Mouse (Mus musculus) hindbrain, embryonic 14.5 days (tissue): ENCODE measurements around the gene Gas7. TPM values are rescaled to one million over a fixed set of nuclear protein-coding genes. Genes with fewer than 3 reads are reported as not detected.

ENCODE experiments used
- ATAC-seq: fragments of 200-750 bp; cut with Nextera tagmentation; 2 replicates; pipeline ENCODE4 v1.8.0; 2017; ENCODE audit warnings: moderate number of reproducible peaks, mild to moderate bottlenecking, moderate TSS enrichment, moderate library complexity; ENCODE audit not compliant: low FRiP score
- DNase-seq: peaks from one replicate; pipeline ENCODE4 v3.0.0-alpha.2; 2015; ENCODE audit warnings: low spot score
- H3K27ac ChIP-seq: fragments of 300-500 bp; sonication (generic); 2 replicates; pipeline ENCODE4 v1.5.1; 2014; ENCODE audit warnings: mild to moderate bottlenecking, moderate library complexity
- H3K27me3 ChIP-seq: fragments of 300-500 bp; sonication (generic); 2 replicates; pipeline ENCODE4 v1.6.1; 2014; ENCODE audit warnings: mild to moderate bottlenecking, low read length, mixed read lengths; ENCODE audit not compliant: control insufficient read depth, insufficient read depth
- H3K36me3 ChIP-seq: fragments of 300-500 bp; sonication (generic); replicated peaks from 2 replicates; pipeline ENCODE4 v1.6.1; 2014; ENCODE audit not compliant: control insufficient read depth, insufficient read depth
- H3K4me1 ChIP-seq: fragments of 300-500 bp; sonication (generic); replicated peaks from 2 replicates; pipeline ENCODE4 v1.6.1; 2014; ENCODE audit warnings: antibody characterized with exemption, low read length, mixed read lengths; ENCODE audit not compliant: control insufficient read depth, insufficient read depth
- H3K4me2 ChIP-seq: fragments of 300-500 bp; sonication (generic); replicated peaks from 2 replicates; pipeline ENCODE4 v1.6.1; 2014; ENCODE audit warnings: mild to moderate bottlenecking, moderate library complexity
- H3K4me3 ChIP-seq: fragments of 300-500 bp; sonication (generic); replicated peaks from 2 replicates; pipeline ENCODE4 v1.5.1; 2014; ENCODE audit warnings: mild to moderate bottlenecking, low read length
- H3K9ac ChIP-seq: fragments of 300-500 bp; sonication (generic); 2 replicates; pipeline ENCODE4 v1.6.1; 2014
- H3K9me3 ChIP-seq: fragments of 300-500 bp; sonication (generic); 2 replicates; pipeline ENCODE4 v1.6.1; 2016; ENCODE audit warnings: low read length; ENCODE audit not compliant: control insufficient read depth
- WGBS: fragments of 180-500 bp; shearing (Covaris S2); extraction: QIAGEN DNeasy Blood & Tissue Kit; methylation state at CpG from one replicate; pipeline ENCODE4 v1.1.7; 2014; 5-methylcytosine and 5-hydroxymethylcytosine counted together
- polyA plus RNA-seq: library from polyadenylated mRNA; unstranded; fragments of >200 nt; fragmentation: Nextera tagmentation; extraction: Ambion mirVana; gene quantifications from 2 replicates; pipeline ENCODE4 v1.2.1, GENCODE M21; 2014

The Gas7 gene
- polyA plus RNA-seq, 1 experiment from 2014 or later: 19.4 TPM

DNA sequence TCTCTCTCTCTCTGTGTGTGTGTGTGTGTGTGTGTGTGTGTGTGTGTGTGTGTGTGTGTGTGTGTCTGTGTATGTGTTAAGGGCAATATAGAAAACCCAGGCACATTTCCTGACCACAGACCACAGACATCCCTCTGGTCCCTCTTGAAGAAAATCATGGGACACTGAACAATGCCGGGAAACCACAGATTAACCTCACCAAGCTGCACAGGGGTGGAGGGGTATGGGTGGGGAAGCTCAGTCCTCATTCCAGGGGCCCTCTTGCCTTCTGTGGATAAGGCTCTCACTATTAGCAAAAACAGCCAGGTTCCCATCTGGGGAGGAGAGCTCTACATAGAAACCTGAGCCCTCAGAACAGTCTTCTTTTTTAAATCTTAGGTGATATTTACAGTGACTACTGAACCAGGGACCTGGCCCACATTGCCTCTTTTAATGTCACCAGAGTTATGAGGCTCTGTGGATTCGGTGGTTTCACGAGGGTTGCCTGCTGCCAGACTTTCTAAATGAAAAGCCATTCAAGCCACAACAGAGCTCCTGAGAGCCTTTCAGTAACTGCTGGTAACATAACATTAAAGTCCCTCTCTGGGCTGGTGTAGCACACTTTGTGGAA is 178.5 kb downstream of the Gas7 start:
- no peaks in the 10 kb centered on the region for H3K27me3 ChIP-seq
- H3K4me1 ChIP-seq: no peaks in the 10 kb centered on the region
- H3K4me3 ChIP-seq: no peak overlapping the region
- DNase-seq (no peak), ATAC-seq (no peak)
- H3K4me2 ChIP-seq: no peak overlapping the region
- H3K9me3 ChIP-seq: no peaks in the 10 kb centered on the region
- no peak overlapping the region for H3K9ac ChIP-seq
- 54% methylated on average over 3 of the region's 3 CpGs for WGBS
- H3K27ac ChIP-seq: no peak overlapping the region
- no peaks in the 10 kb centered on the region for H3K36me3 ChIP-seq

DNA sequence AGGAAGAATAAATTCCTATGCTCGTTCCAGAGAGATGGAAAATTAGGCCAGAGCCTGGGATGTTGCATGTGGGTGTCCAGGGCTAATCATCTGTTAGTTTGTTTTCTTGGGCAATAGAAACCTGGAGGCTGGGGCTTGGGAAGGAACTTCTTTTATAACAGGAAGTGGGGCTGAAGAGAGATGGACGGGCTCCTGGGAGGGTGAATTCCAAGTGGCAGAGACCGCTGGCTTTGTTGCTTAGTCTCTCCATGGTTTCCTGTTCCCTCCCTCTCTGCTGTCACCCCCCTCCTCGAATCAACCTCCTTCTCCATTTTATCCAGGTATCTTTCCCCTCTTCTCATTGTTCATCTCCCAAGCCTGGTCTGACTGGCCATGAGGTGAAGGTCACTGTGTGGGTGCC is 181.0 kb downstream of the Gas7 start:
- no peak overlapping the region for H3K4me3 ChIP-seq
- no peaks in the 10 kb centered on the region for H3K27me3 ChIP-seq
- no peaks in the 10 kb centered on the region for H3K36me3 ChIP-seq
- WGBS: 62% methylated on average over 4 of the region's 4 CpGs
- H3K27ac ChIP-seq: no peak overlapping the region
- H3K9me3 ChIP-seq: no peaks in the 10 kb centered on the region
- H3K4me1 ChIP-seq: no peaks in the 10 kb centered on the region
- H3K9ac ChIP-seq: no peak overlapping the region
- no peak for ATAC-seq
- no peak for DNase-seq
- no peak overlapping the region for H3K4me2 ChIP-seq

DNA sequence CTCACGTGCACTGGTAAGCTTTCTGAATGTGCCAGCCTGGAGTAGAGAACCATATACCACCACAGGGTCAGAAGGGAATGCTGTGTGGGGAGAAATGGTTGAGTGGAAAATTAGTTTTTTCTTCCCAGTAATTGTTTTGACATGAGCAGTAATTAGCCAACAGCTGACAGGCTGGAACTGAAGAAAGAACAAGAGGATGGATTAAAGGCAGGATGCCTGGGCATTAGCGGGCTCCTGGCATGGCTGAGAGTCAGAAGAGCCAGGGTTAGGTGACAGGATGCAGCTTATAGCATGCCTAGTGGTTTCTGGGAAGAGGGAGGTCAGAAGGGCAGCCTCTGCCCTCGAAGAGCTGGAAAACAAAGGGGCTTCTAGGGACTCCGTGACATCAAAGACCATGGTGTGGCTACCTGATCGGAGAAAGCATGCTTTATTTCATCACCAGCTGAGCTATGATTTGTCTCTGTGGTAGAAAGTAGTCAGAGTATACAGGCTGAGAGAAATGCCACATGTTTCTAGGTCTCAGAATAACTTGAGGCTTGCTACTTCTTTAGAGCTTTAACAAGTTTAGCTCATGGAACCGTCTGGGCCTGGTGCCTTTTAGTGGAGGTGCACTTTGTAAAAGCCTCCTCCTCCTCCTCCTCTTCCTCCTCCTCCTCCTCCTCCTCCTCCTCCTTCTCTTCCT is 181.8 kb downstream of the Gas7 start:
- ATAC-seq (no peak), DNase-seq (no peak)
- Histone ChIP-seq H3K27me3 (no peaks in the 10 kb centered on the region), H3K4me2 (no peak overlapping the region), H3K4me3 (no peak overlapping the region), H3K27ac (no peak overlapping the region), H3K4me1 (no peaks in the 10 kb centered on the region), H3K9me3 (no peaks in the 10 kb centered on the region), H3K9ac (no peak overlapping the region), H3K36me3 (no peaks in the 10 kb centered on the region)
- WGBS: 52% methylated on average over 6 of the region's 6 CpGs

GRCm38 (mm10) chr11:67638401-67638800 is 183.2 kb downstream of the Gas7 start:
- Histone ChIP-seq H3K4me1 (no peaks in the 10 kb centered on the region), H3K36me3 (no peaks in the 10 kb centered on the region), H3K27ac (no peak overlapping the region), H3K4me3 (no peak overlapping the region), H3K9ac (no peak overlapping the region), H3K4me2 (no peak overlapping the region), H3K9me3 (no peaks in the 10 kb centered on the region), H3K27me3 (no peaks in the 10 kb centered on the region)
- DNase-seq (peak; percentile 44), ATAC-seq (no peak)
- WGBS: 63% methylated on average over 3 of the region's 3 CpGs

DNA sequence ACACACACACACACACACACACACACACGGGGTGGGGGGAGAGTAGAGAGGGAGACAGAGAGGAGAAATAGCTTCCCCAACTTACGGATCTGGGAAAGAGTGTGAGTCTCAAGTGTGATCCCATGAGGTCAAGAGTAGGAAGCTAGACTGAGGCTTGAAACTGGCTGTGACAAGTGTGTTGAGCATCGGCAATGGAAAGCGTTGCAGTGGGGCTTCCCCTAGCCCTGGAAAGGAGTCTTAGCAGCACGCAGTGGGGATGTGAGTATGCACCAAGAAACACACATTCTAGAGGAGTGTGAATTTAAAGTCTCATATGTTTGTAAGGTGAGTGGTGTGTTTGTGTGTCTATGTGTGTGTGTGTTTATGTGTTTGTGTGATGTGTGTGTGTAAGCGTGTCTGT is 185.1 kb downstream of the Gas7 start:
- Histone ChIP-seq H3K9ac (no peak overlapping the region), H3K4me3 (no peak overlapping the region), H3K9me3 (no peaks in the 10 kb centered on the region), H3K36me3 (no peaks in the 10 kb centered on the region), H3K27me3 (no peaks in the 10 kb centered on the region), H3K4me1 (no peaks in the 10 kb centered on the region), H3K27ac (no peak overlapping the region), H3K4me2 (no peak overlapping the region)
- ATAC-seq (no peak), DNase-seq (no peak)
- WGBS: 87% methylated on average over 6 of the region's 6 CpGs

DNA sequence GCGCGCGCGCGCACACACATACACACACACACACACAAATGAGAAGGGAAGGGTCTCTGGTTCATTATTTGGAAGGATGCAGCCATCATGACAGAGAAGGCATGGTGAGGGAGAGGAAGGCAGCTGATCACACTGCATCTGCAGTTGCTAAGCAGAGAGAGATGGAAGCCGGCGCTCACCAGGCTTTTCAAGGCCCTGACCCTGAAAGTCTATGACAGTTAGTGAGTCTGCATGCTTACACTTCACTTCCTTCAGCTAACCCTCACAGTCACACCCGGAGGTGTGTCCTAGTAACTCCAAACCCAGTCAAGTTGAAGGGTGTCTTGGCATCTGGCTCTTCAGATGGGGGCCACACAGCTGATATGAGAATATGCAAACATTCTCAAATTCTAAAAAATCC is 187.2 kb downstream of the Gas7 start:
- H3K36me3 ChIP-seq: no peaks in the 10 kb centered on the region
- no peak for DNase-seq
- no peaks in the 10 kb centered on the region for H3K9me3 ChIP-seq
- no peaks in the 10 kb centered on the region for H3K27me3 ChIP-seq
- no peak for ATAC-seq
- no peak overlapping the region for H3K9ac ChIP-seq
- H3K4me2 ChIP-seq: no peak overlapping the region
- H3K27ac ChIP-seq: no peak overlapping the region
- 97% methylated on average over 8 of the region's 8 CpGs for WGBS
- 0 out of 2 replicates have a peak, but pooled peaks cover under 1% of the 10 kb centered on the region for H3K4me1 ChIP-seq
- no peak overlapping the region for H3K4me3 ChIP-seq

- DNase-seq: no peak
- Histone ChIP-seq H3K4me3 (no peak overlapping the region), H3K36me3 (no peaks in the 10 kb centered on the region), H3K4me1 (0 out of 2 replicates have a peak, but pooled peaks cover 3% of the 10 kb centered on the region), H3K27me3 (no peaks in the 10 kb centered on the region), H3K27ac (no peak overlapping the region), H3K9ac (no peak overlapping the region), H3K9me3 (no peaks in the 10 kb centered on the region), H3K4me2 (no peak overlapping the region)
- 83% methylated on average over 5 of the region's 5 CpGs for WGBS
- no peak for ATAC-seq
Observed at GRCm38 (mm10) chr11:67642835-67643234, 187.6 kb downstream of the Gas7 start.

GRCm38 (mm10) chr11:67643465-67643864 is 188.2 kb downstream of the Gas7 start:
- no peak overlapping the region for H3K27ac ChIP-seq
- H3K4me1 ChIP-seq: 0 out of 2 replicates have a peak, but pooled peaks cover 3% of the 10 kb centered on the region
- DNase-seq (no peak), ATAC-seq (no peak)
- no peaks in the 10 kb centered on the region for H3K9me3 ChIP-seq
- WGBS: 89% methylated on average over 3 of the region's 3 CpGs
- no peaks in the 10 kb centered on the region for H3K36me3 ChIP-seq
- no peaks in the 10 kb centered on the region for H3K27me3 ChIP-seq
- no peak overlapping the region for H3K4me2 ChIP-seq
- no peak overlapping the region for H3K4me3 ChIP-seq
- no peak overlapping the region for H3K9ac ChIP-seq

DNA sequence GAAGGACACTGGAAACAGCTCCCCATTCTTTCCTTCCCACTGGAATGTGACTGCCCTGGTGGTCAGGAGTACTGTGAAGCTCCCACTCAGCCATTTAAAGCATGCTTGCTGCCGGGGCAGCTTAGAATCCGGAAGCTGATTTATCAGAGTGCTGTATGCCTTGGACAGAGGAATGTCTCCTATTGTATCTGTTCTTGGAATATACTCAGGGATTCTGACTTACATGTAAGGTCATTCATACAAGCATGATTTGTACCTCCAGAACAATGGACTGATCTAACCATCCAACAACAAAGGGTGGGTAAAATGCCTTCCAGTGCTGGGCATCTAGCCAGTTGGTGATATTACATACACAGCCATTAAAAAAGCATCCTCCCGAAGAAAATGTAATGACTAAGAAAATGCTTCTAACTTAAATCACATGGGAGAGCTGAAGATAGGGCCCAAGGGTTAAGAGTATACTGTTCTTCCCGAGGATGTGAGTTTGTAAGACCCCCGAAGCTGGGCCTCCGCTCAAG is 189.5 kb downstream of the Gas7 start:
- Histone ChIP-seq H3K36me3 (no peaks in the 10 kb centered on the region), H3K4me2 (no peak overlapping the region), H3K4me3 (no peak overlapping the region), H3K9me3 (no peaks in the 10 kb centered on the region), H3K27ac (no peak overlapping the region), H3K9ac (no peak overlapping the region), H3K4me1 (0 out of 2 replicates have a peak, but pooled peaks cover 3% of the 10 kb centered on the region), H3K27me3 (no peaks in the 10 kb centered on the region)
- ATAC-seq: no peak
- DNase-seq: no peak
- 82% methylated on average over 6 of the region's 6 CpGs for WGBS
